Mouse (Mus musculus) forebrain, embryonic 16.5 days (tissue): ENCODE data around the gene Csdc2. TPM values are rescaled to one million over a fixed set of nuclear protein-coding genes. Genes with fewer than 3 reads are reported as not detected.

Experiments used
- ATAC-seq: fragments of 200-750 bp; cut with Nextera tagmentation; 2 replicates; pipeline ENCODE4 v1.8.0; 2017; ENCODE audit warnings: mild to moderate bottlenecking, moderate library complexity
- H3K27ac ChIP-seq: fragments of 300-500 bp; sonication (generic); 2 replicates; pipeline ENCODE4 v1.5.1; 2014; ENCODE audit warnings: low read length, control low read depth
- H3K27me3 ChIP-seq: fragments of 300-500 bp; sonication (generic); replicated peaks from 2 replicates; pipeline ENCODE4 v1.6.1; 2014; ENCODE audit warnings: low read length; ENCODE audit not compliant: control insufficient read depth, insufficient read depth
- H3K36me3 ChIP-seq: fragments of 300-500 bp; sonication (generic); 2 replicates; pipeline ENCODE4 v1.6.1; 2014; ENCODE audit not compliant: control insufficient read depth, insufficient read depth
- H3K4me1 ChIP-seq: fragments of 300-500 bp; sonication (generic); replicated peaks from 2 replicates; pipeline ENCODE4 v1.6.1; 2014; ENCODE audit warnings: low read length; ENCODE audit not compliant: control insufficient read depth, insufficient read depth
- H3K4me2 ChIP-seq: fragments of 300-500 bp; sonication (generic); 2 replicates; pipeline ENCODE4 v1.6.1; 2014; ENCODE audit warnings: mild to moderate bottlenecking, low read length, control low read depth
- H3K4me3 ChIP-seq: fragments of 300-500 bp; sonication (generic); replicated peaks from 2 replicates; pipeline ENCODE4 v1.5.1; 2014; ENCODE audit warnings: mild to moderate bottlenecking, low read length, control low read depth
- H3K9ac ChIP-seq: fragments of 300-500 bp; sonication (generic); replicated peaks from 2 replicates; pipeline ENCODE4 v1.6.1; 2014; ENCODE audit warnings: low read depth, low read length, control low read depth
- H3K9me3 ChIP-seq: fragments of 300-500 bp; sonication (generic); 2 replicates; pipeline ENCODE4 v1.6.1; 2016; ENCODE audit warnings: low read length; ENCODE audit not compliant: control insufficient read depth
- WGBS: fragments of 180-500 bp; shearing (Covaris S2); extraction: QIAGEN DNeasy Blood & Tissue Kit; methylation state at CpG from one replicate; pipeline ENCODE4 v1.1.7; 2014; 5-methylcytosine and 5-hydroxymethylcytosine counted together
- polyA plus RNA-seq: library from polyadenylated mRNA; unstranded; fragments of >200 nt; fragmentation: Nextera tagmentation; extraction: Ambion mirVana; gene quantifications from 2 replicates; pipeline ENCODE4 v1.2.1, GENCODE M21; 2015

Csdc2 gene
- polyA plus RNA-seq, 1 experiment from 2014 or later = 182 TPM

GRCm38 (mm10) chr15:81920546-81921217 lies 15.9 kb upstream of the Csdc2 start:
- no peak for ATAC-seq
- 73% methylated on average over 10 of the region's 10 CpGs for WGBS
- H3K36me3 ChIP-seq = peaks cover 6% of the 10 kb centered on the region
- peak overlapping the region; percentile 43; the same call in 1 of the 2 replicates for H3K27ac ChIP-seq
- H3K4me3 ChIP-seq = no peak overlapping the region
- no peak overlapping the region for H3K9ac ChIP-seq
- H3K4me2 ChIP-seq = no peak overlapping the region
- no peaks in the 10 kb centered on the region for H3K9me3 ChIP-seq
- H3K4me1 ChIP-seq = peaks cover 34% of the 10 kb centered on the region
- H3K27me3 ChIP-seq = no peaks in the 10 kb centered on the region

- no peak overlapping the region for H3K4me3 ChIP-seq
- ATAC-seq = no peak
- H3K4me2 ChIP-seq = no peak overlapping the region
- H3K27me3 ChIP-seq = no peaks in the 10 kb centered on the region
- peaks cover 34% of the 10 kb centered on the region for H3K4me1 ChIP-seq
- WGBS = 66% methylated on average over 5 of the region's 5 CpGs
- H3K27ac ChIP-seq = peak overlapping the region; percentile 43; the same call in 1 of the 2 replicates
- peaks cover 5% of the 10 kb centered on the region; the same call in 1 of the 2 replicates for H3K36me3 ChIP-seq
- no peaks in the 10 kb centered on the region for H3K9me3 ChIP-seq
- H3K9ac ChIP-seq = no peak overlapping the region
These were observed 15.3 kb upstream of the Csdc2 start for GRCm38 (mm10) chr15:81921255-81921654.

GRCm38 (mm10) chr15:81924933-81925332 lies 11.6 kb upstream of the Csdc2 start:
- peak overlapping the region; percentile 92 for H3K4me2 ChIP-seq
- no peaks in the 10 kb centered on the region for H3K9me3 ChIP-seq
- H3K4me1 ChIP-seq = peaks cover 38% of the 10 kb centered on the region
- no peaks in the 10 kb centered on the region for H3K36me3 ChIP-seq
- H3K27me3 ChIP-seq = no peaks in the 10 kb centered on the region
- no peak overlapping the region for H3K27ac ChIP-seq
- 80% methylated on average over 11 of the region's 11 CpGs for WGBS
- peak overlapping the region; percentile 91 for H3K4me3 ChIP-seq
- no peak overlapping the region for H3K9ac ChIP-seq
- no peak for ATAC-seq

GRCm38 (mm10) chr15:81925760-81926445 lies 10.7 kb upstream of the Csdc2 start, which contains the start of gene Polr3h:
TSS of gene Polr3h (minus strand) at chr15:81926240.
- under 1% methylated on average over 54 of the region's 54 CpGs for WGBS
- ATAC-seq = peak; percentile 95
- no peaks in the 10 kb centered on the region for H3K9me3 ChIP-seq
- peak within 1 kb of the TSS; percentile 78 for H3K9ac ChIP-seq
- H3K4me2 ChIP-seq = peak within 1 kb of the TSS; percentile 92
- peak within 1 kb of the TSS; percentile 88 for H3K27ac ChIP-seq
- peaks cover 38% of the 10 kb centered on the region for H3K4me1 ChIP-seq
- peak within 1 kb of the TSS; percentile 91 for H3K4me3 ChIP-seq
- H3K36me3 ChIP-seq = no peaks in the 10 kb centered on the region
- no peaks in the 10 kb centered on the region for H3K27me3 ChIP-seq

- Histone ChIP-seq H3K9me3 (no peaks in the 10 kb centered on the region), H3K27me3 (no peaks in the 10 kb centered on the region), H3K27ac (peak overlapping the region; percentile 88), H3K9ac (no peak overlapping the region), H3K4me3 (peak overlapping the region; percentile 91), H3K4me2 (peak overlapping the region; percentile 92), H3K4me1 (peaks cover 34% of the 10 kb centered on the region), H3K36me3 (no peaks in the 10 kb centered on the region)
- WGBS = 17% methylated on average over 9 of the region's 9 CpGs
- ATAC-seq = peak; percentile 62
These were observed 10.1 kb upstream of the Csdc2 start for GRCm38 (mm10) chr15:81926446-81926822.

- Histone ChIP-seq H3K9ac (0 out of 2 replicates have a peak overlapping the region, but pooled peaks have one; percentile 18), H3K4me2 (no peak overlapping the region), H3K36me3 (no peaks in the 10 kb centered on the region), H3K9me3 (no peaks in the 10 kb centered on the region), H3K4me3 (no peak overlapping the region), H3K4me1 (peaks cover 28% of the 10 kb centered on the region), H3K27ac (peak overlapping the region; percentile 88), H3K27me3 (no peaks in the 10 kb centered on the region)
- WGBS = 16% methylated on average over 4 of the region's 4 CpGs
- no peak for ATAC-seq
These were observed 8.8 kb upstream of the Csdc2 start for GRCm38 (mm10) chr15:81927741-81928140.

- H3K4me3 ChIP-seq = no peak overlapping the region
- no peaks in the 10 kb centered on the region for H3K9me3 ChIP-seq
- no peak for ATAC-seq
- H3K9ac ChIP-seq = no peak overlapping the region
- no peaks in the 10 kb centered on the region for H3K36me3 ChIP-seq
- peak overlapping the region; percentile 11; the same call in 1 of the 2 replicates for H3K27ac ChIP-seq
- 12% methylated on average over 11 of the region's 11 CpGs for WGBS
- H3K27me3 ChIP-seq = no peaks in the 10 kb centered on the region
- H3K4me2 ChIP-seq = no peak overlapping the region
- peaks cover 27% of the 10 kb centered on the region for H3K4me1 ChIP-seq
These were observed 8.3 kb upstream of the Csdc2 start for GRCm38 (mm10) chr15:81928277-81928676.

GRCm38 (mm10) chr15:81932951-81933470 lies 3.5 kb upstream of the Csdc2 start:
- H3K4me2 ChIP-seq = no peak overlapping the region
- no peaks in the 10 kb centered on the region for H3K36me3 ChIP-seq
- no peaks in the 10 kb centered on the region for H3K9me3 ChIP-seq
- H3K4me3 ChIP-seq = no peak overlapping the region
- ATAC-seq = no peak; the same call in 1 of the 2 replicates
- WGBS = 26% methylated on average over 12 of the region's 12 CpGs
- H3K9ac ChIP-seq = peak overlapping the region; percentile 22; the same call in 1 of the 2 replicates
- peak overlapping the region; percentile 27 for H3K27ac ChIP-seq
- H3K4me1 ChIP-seq = peaks cover 20% of the 10 kb centered on the region
- H3K27me3 ChIP-seq = no peaks in the 10 kb centered on the region

- peaks cover 28% of the 10 kb centered on the region for H3K4me1 ChIP-seq
- 72% methylated on average over 1 of the region's 1 CpGs for WGBS
- H3K36me3 ChIP-seq = no peaks in the 10 kb centered on the region
- H3K4me2 ChIP-seq = no peak overlapping the region
- H3K9ac ChIP-seq = no peak overlapping the region
- no peak for ATAC-seq
- H3K27ac ChIP-seq = no peak overlapping the region
- no peaks in the 10 kb centered on the region for H3K9me3 ChIP-seq
- H3K27me3 ChIP-seq = no peaks in the 10 kb centered on the region
- no peak overlapping the region for H3K4me3 ChIP-seq
These were observed 2.6 kb upstream of the Csdc2 start for GRCm38 (mm10) chr15:81933986-81934385.
